Mouse (Mus musculus) kidney, adult 2 months (tissue): ENCODE results near the gene Dupd1.

Experiments
- CTCF ChIP-seq: fragments of 200-500 bp; conservative IDR thresholded peaks from 2 replicates; pipeline ENCODE4 v1.5.1; 2011; ENCODE audit warnings: low read depth, mild to moderate bottlenecking, control low read depth, low read length, moderate library complexity, mixed read lengths; ENCODE audit not compliant: insufficient read depth, insufficient read length
- POLR2A ChIP-seq: fragments of 200-500 bp; IDR thresholded peaks from one replicate; pipeline ENCODE4 v1.6.1; 2011; ENCODE audit warnings: low read depth, low read length, control low read depth

- TF ChIP-seq POLR2A (no peak), CTCF (no peak)
Observed at GRCm38 (mm10) chr14:21686376-21687279, 27.7 kb downstream of the Dupd1 start.
